Mouse (Mus musculus) liver, adult 2 months (tissue): ENCODE results near the gene Camsap1. TPM values are rescaled to one million over a fixed set of nuclear protein-coding genes. Genes with fewer than 3 reads are reported as not detected.

Experiments
- DNase-seq: peaks from one replicate; pipeline ENCODE4 v3.0.0-alpha.2; 2011; ENCODE audit warnings: low read depth, low spot score; ENCODE audit errors: extremely low read depth
- H3K27ac ChIP-seq: fragments of 200-500 bp; replicated peaks from 2 replicates; pipeline ENCODE4 v1.5.1; 2012; ENCODE audit warnings: low read depth, mild to moderate bottlenecking, control low read depth, inconsistent platforms, low read length; ENCODE audit not compliant: insufficient read depth
- H3K27me3 ChIP-seq: fragments of 200-500 bp; 2 replicates; pipeline ENCODE4 v1.6.1; 2012; ENCODE audit warnings: mild to moderate bottlenecking, moderate library complexity, low read length, inconsistent platforms; ENCODE audit not compliant: control insufficient read depth, insufficient read depth
- H3K36me3 ChIP-seq: fragments of 200-500 bp; 2 replicates; pipeline ENCODE4 v1.6.1; 2012; ENCODE audit warnings: low read length, inconsistent platforms; ENCODE audit not compliant: control insufficient read depth, insufficient read depth
- H3K4me1 ChIP-seq: fragments of 200-500 bp; 2 replicates; pipeline ENCODE4 v1.6.1; 2011; ENCODE audit warnings: low read length; ENCODE audit not compliant: control insufficient read depth, insufficient read depth
- H3K4me3 ChIP-seq: fragments of 200-500 bp; 2 replicates; pipeline ENCODE4 v1.5.1; 2011; ENCODE audit warnings: low read depth, mild to moderate bottlenecking, control low read depth, low read length, moderate library complexity; ENCODE audit not compliant: insufficient read depth
- H3K79me2 ChIP-seq: fragments of 200-500 bp; 2 replicates; pipeline ENCODE4 v1.6.1; 2012; ENCODE audit warnings: inconsistent platforms, mild to moderate bottlenecking, low read length, moderate library complexity; ENCODE audit not compliant: control insufficient read depth, insufficient read depth
- H3K9ac ChIP-seq: fragments of 200-500 bp; 2 replicates; pipeline ENCODE4 v1.6.1; 2012; ENCODE audit warnings: low read depth, mild to moderate bottlenecking, control low read depth, inconsistent platforms, low read length
- CTCF ChIP-seq: fragments of 200-500 bp; IDR thresholded peaks from 2 replicates; pipeline ENCODE4 v1.5.1; 2011; ENCODE audit warnings: low read depth, low read length, control low read depth
- POLR2A ChIP-seq: fragments of 200-500 bp; IDR thresholded peaks from 2 replicates; pipeline ENCODE4 v1.6.1; 2011; ENCODE audit warnings: low read length, control low read depth; ENCODE audit not compliant: insufficient read depth; ENCODE audit errors: extremely low read depth
- WGBS: fragments of 180-500 bp; shearing (Covaris S2); methylation state at CpG from one replicate; pipeline ENCODE4 v1.1.7; 2018; 5-methylcytosine and 5-hydroxymethylcytosine counted together
- polyA plus RNA-seq: library from polyadenylated mRNA; depleted of rRNA; stranded (reverse); fragments of >200 nt; gene quantifications from 2 replicates; pipeline ENCODE4 v1.2.3, GENCODE M21; 2012
- total RNA-seq: library from RNA; depleted of rRNA; stranded (reverse); fragments of >200 nt; gene quantifications from 2 replicates; pipeline ENCODE4 v1.2.3, GENCODE M21; 2014

The Camsap1 gene
- total and polyA plus RNA-seq, 2 experiments: 2.4 to 5.4 TPM

DNA sequence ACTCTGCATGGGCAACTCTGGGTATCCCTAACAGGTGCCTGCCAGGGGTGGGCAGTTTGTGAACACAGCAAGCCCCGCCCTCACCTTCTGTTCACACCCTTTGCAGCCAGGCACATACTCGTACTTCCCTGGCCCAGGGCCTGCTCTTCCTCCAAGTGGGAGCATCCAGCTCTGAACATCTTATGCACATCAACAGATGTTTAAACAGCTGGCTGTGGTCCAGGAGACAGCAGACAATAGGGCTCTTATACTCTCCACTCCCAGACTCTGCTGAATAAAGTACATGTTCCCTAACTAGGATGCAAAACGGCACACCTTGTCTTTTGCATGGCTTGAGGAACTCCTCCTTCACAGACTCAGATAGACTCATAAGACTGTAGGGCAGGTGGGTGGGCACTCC lies 63.1 kb downstream of the Camsap1 start:
- DNase-seq: no peak
- Histone ChIP-seq H3K4me3 (no peak overlapping the region), H3K36me3 (no peaks in the 10 kb centered on the region), H3K27ac (no peak overlapping the region), H3K4me1 (no peaks in the 10 kb centered on the region), H3K9ac (no peak overlapping the region), H3K27me3 (no peaks in the 10 kb centered on the region), H3K79me2 (no peaks in the 10 kb centered on the region)
- no peak for TF ChIP-seq POLR2A
- TF ChIP-seq CTCF: no peak
- 80% methylated on average over 3 of the region's 3 CpGs for WGBS

DNA sequence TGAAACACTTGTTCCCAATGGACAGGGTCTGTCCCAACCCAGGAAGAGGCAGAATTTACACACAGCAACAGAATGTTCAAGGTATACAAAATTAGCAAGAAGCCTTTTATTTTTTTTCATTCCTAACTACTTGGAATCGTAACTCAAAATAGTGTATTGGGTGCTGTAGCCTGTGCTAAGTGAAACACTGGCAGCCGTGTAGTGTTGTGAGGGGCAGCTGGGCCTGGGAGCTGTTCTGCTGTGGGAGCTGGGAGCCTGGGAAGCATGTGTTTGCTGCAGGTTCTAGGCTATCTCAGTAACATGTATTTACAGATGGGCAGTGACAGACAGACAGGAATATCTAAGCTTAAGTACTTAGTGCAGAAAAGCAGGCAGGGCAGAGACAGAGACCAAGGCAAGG lies 64.7 kb downstream of the Camsap1 start:
- 90% methylated on average over 2 of the region's 2 CpGs for WGBS
- Histone ChIP-seq H3K4me1 (no peaks in the 10 kb centered on the region), H3K9ac (no peak overlapping the region), H3K79me2 (no peaks in the 10 kb centered on the region), H3K4me3 (no peak overlapping the region), H3K27me3 (no peaks in the 10 kb centered on the region), H3K27ac (no peak overlapping the region), H3K36me3 (no peaks in the 10 kb centered on the region)
- DNase-seq: no peak
- TF ChIP-seq CTCF: no peak
- no peak for TF ChIP-seq POLR2A

DNA sequence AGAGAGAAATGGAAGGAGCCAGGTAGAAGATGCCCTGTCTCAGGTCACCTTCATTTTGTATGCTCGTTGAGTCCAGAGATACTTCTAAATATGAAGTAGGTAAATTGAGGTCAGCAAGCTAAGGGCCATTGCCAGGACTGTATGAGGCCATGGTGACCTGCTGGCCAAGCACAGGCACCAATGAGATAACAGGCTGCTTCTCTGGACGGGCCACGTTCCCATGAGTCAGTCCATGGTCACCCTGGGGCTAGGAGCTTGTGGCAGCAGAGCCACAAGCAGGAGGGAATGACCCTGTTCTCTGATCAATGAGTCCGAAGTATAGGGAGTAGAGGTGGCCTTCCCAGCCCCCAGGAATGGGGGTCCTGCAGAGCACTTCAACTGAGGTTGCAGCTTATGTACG lies 68.3 kb downstream of the Camsap1 start:
- WGBS: 72% methylated on average over 5 of the region's 5 CpGs
- TF ChIP-seq POLR2A (no peak), CTCF (no peak)
- no peaks in the 10 kb centered on the region for H3K4me1 ChIP-seq

DNA sequence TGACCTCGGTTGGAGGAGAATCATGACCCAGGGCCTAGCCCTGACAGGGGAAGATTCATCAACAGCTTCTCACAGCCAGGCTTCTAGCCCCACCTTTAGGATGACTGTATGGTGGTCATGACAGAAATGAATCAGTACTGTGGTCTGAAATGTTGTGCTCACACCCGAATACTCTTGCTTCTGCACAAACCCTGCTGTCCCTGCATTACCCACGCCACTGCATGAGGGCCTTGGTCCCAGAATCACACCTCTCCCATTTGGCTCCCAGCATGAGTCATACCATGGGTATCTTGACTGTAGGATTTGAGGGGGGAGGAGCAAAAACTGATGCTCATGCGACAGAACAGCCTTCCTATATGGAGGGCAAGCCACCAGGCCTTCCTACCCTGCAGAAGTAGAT lies 68.9 kb downstream of the Camsap1 start:
- 81% methylated on average over 4 of the region's 4 CpGs for WGBS
- H3K79me2 ChIP-seq: no peaks in the 10 kb centered on the region
- no peaks in the 10 kb centered on the region for H3K27me3 ChIP-seq
- H3K36me3 ChIP-seq: no peaks in the 10 kb centered on the region
- H3K4me1 ChIP-seq: no peaks in the 10 kb centered on the region
- TF ChIP-seq CTCF: no peak
- no peak for TF ChIP-seq POLR2A
- no peak for DNase-seq
- no peak overlapping the region for H3K27ac ChIP-seq
- no peak overlapping the region for H3K9ac ChIP-seq
- H3K4me3 ChIP-seq: no peak overlapping the region

More for the DNA sequence above, 68.3 kb downstream of the Camsap1 start:
- no peak overlapping the region for H3K27ac ChIP-seq
- no peaks in the 10 kb centered on the region for H3K36me3 ChIP-seq
- H3K9ac ChIP-seq: no peak overlapping the region
- H3K4me3 ChIP-seq: no peak overlapping the region
- H3K79me2 ChIP-seq: no peaks in the 10 kb centered on the region
- H3K27me3 ChIP-seq: no peaks in the 10 kb centered on the region
- no peak for DNase-seq

DNA sequence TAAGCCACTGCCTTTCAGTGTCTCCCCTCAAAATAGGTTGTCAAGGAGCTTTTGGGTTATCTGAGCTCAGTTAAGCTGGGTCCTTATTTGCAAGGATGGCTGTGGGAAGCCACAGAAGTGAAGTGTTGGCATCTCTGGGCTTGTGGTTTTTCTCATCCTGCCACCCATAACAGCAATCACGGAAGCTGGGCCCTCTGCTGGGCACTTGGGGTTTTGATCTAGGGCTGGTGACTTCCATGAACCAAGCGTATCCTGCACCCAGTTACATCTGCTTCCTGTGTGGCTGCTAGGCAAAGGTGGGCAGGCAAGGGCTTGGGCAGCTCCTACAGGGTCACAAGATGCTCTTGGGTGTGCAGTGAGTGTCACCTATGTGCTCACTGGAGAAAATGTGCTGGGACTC lies 69.8 kb downstream of the Camsap1 start:
- H3K4me3 ChIP-seq: no peak overlapping the region
- H3K4me1 ChIP-seq: no peaks in the 10 kb centered on the region
- TF ChIP-seq POLR2A (no peak), CTCF (no peak)
- no peak overlapping the region for H3K27ac ChIP-seq
- no peaks in the 10 kb centered on the region for H3K36me3 ChIP-seq
- no peak for DNase-seq
- H3K9ac ChIP-seq: no peak overlapping the region
- H3K27me3 ChIP-seq: no peaks in the 10 kb centered on the region
- H3K79me2 ChIP-seq: no peaks in the 10 kb centered on the region
- 50% methylated on average over 2 of the region's 2 CpGs for WGBS

DNA sequence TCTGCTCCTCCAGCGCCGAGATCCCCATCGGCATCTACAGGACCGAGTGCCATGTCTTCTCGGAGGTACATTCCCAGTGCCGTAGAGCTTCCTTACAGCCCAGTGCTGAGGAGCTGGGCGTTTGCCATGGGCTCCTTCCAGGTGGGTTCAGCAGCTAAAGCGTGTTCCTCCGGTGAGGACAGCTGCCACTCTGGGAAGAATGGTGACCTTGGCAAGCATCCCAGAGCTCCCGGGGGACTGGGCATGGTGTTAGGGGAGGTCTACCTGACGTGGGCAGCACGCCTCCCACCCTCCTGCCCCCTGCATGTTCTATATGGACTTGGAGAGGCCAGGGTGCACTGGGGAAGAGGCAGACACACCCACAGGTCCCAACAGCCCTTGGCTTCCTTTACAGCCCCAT lies 73.2 kb downstream of the Camsap1 start:
- TF ChIP-seq CTCF (no peak), POLR2A (no peak)
- Histone ChIP-seq H3K4me3 (no peak overlapping the region), H3K36me3 (no peaks in the 10 kb centered on the region), H3K4me1 (no peaks in the 10 kb centered on the region), H3K9ac (no peak overlapping the region), H3K27ac (no peak overlapping the region), H3K79me2 (no peaks in the 10 kb centered on the region), H3K27me3 (no peaks in the 10 kb centered on the region)
- no peak for DNase-seq
- 77% methylated on average over 12 of the region's 12 CpGs for WGBS
